Mouse (Mus musculus) MEL (cell line): ENCODE measurements around the gene Ntf5. TPM values are rescaled to one million over a fixed set of nuclear protein-coding genes. Genes with fewer than 3 reads are reported as not detected.

Source experiments
- DNase-seq: peaks from one replicate; pipeline ENCODE4 v3.0.0; 2011; ENCODE audit warnings: low read depth, low spot score
- H3K27ac ChIP-seq: 2 replicates; pipeline ENCODE4 v1.5.1; 2012; ENCODE audit warnings: low read depth, mild to moderate bottlenecking, control low read depth, low read length, moderate library complexity; ENCODE audit not compliant: control insufficient read depth
- H3K27me3 ChIP-seq, 2 experiments: fragments of 150-350 bp in 1 of 2; sonication (generic) in 1 of 2; 2 replicates each; pipeline ENCODE4 v1.6.1; 2012; ENCODE audit warnings: low read length in 2 of 2, mild to moderate bottlenecking in 2 of 2, improper control_type of control experiment in 1 of 2, moderate library complexity in 1 of 2; ENCODE audit not compliant: insufficient read depth in 2 of 2, control insufficient read depth in 1 of 2
- H3K36me3 ChIP-seq, 2 experiments: 2 replicates each; pipeline ENCODE4 v1.6.1; 2012 to 2014; ENCODE audit warnings: low read length in 2 of 2, improper control_type of control experiment in 1 of 2, inconsistent platforms in 1 of 2, mild to moderate bottlenecking in 1 of 2; ENCODE audit not compliant: insufficient read depth in 2 of 2, control insufficient read depth in 1 of 2
- H3K4me1 ChIP-seq, 2 experiments: fragments of 150-350 bp in 1 of 2; sonication (generic) in 1 of 2; 2 replicates each; pipeline ENCODE4 v1.6.1; 2012; ENCODE audit warnings: low read length in 2 of 2, improper control_type of control experiment in 1 of 2, mild to moderate bottlenecking in 1 of 2; ENCODE audit not compliant: insufficient read depth in 2 of 2, control insufficient read depth in 1 of 2
- H3K4me3 ChIP-seq, 2 experiments: fragments of 150-350 bp in 1 of 2; sonication (generic) in 1 of 2; 2 replicates each; pipeline ENCODE4 v1.5.1; 2012; ENCODE audit warnings: low read depth in 2 of 2, low read length in 2 of 2, mild to moderate bottlenecking in 2 of 2, moderate library complexity in 2 of 2, control low read depth in 1 of 2, improper control_type of control experiment in 1 of 2; ENCODE audit not compliant: control insufficient read depth in 1 of 2, insufficient read depth in 1 of 2
- H3K79me2 ChIP-seq: 2 replicates; pipeline ENCODE4 v1.6.1; 2012; ENCODE audit warnings: mild to moderate bottlenecking, low read length, moderate library complexity; ENCODE audit not compliant: control insufficient read depth, poor library complexity, insufficient read depth
- H3K9ac ChIP-seq: 2 replicates; pipeline ENCODE4 v1.6.1; 2012; ENCODE audit warnings: low read depth, mild to moderate bottlenecking, control low read depth, low read length, moderate library complexity; ENCODE audit not compliant: control insufficient read depth, poor library complexity, severe bottlenecking
- H3K9me3 ChIP-seq: fragments of 150-350 bp; sonication (generic); replicated peaks from 2 replicates; pipeline ENCODE4 v1.6.1; 2012; ENCODE audit warnings: mild to moderate bottlenecking, low read length, improper control_type of control experiment, moderate library complexity; ENCODE audit not compliant: insufficient read depth
- BHLHE40 ChIP-seq: IDR thresholded peaks from 2 replicates; pipeline ENCODE4 v1.6.1; 2012; ENCODE audit warnings: low read depth, mild to moderate bottlenecking, inconsistent platforms, low read length, improper control_type of control experiment, borderline replicate concordance
- CHD1 ChIP-seq: IDR thresholded peaks from 2 replicates; pipeline ENCODE4 v1.6.1; 2012; ENCODE audit warnings: low read depth, mild to moderate bottlenecking, inconsistent platforms, low read length, improper control_type of control experiment
- CHD2 ChIP-seq: IDR thresholded peaks from 2 replicates; pipeline ENCODE4 v1.6.1; 2011; ENCODE audit warnings: low read length, improper control_type of control experiment
- CTCF ChIP-seq, 3 experiments: IDR thresholded peaks in 2 of 3; conservative IDR thresholded peaks in 1 of 3; 2 replicates each; pipeline ENCODE4 v1.5.1; 2011 to 2012; ENCODE audit warnings: low read length in 3 of 3, low read depth in 2 of 3, mild to moderate bottlenecking in 2 of 3, improper control_type of control experiment in 1 of 3, inconsistent platforms in 1 of 3, mixed read lengths in 1 of 3, moderate library complexity in 1 of 3; ENCODE audit not compliant: control insufficient read depth in 1 of 3, insufficient read depth in 1 of 3, poor library complexity in 1 of 3, severe bottlenecking in 1 of 3
- ELF1 ChIP-seq: IDR thresholded peaks from 2 replicates; pipeline ENCODE4 v1.6.1; 2014; ENCODE audit warnings: low read depth, mild to moderate bottlenecking, inconsistent platforms, low read length, improper control_type of control experiment, moderate library complexity
- EP300 ChIP-seq, 2 experiments: IDR thresholded peaks; 2 replicates each; pipeline ENCODE4 v1.6.1; 2011; ENCODE audit warnings: improper control_type of control experiment in 2 of 2, low read length in 2 of 2, low read depth in 1 of 2, mild to moderate bottlenecking in 1 of 2
- GABPA ChIP-seq: IDR thresholded peaks from 2 replicates; pipeline ENCODE4 v1.6.1; 2012; ENCODE audit warnings: low read depth, mild to moderate bottlenecking, inconsistent platforms, low read length, improper control_type of control experiment, moderate library complexity
- HCFC1 ChIP-seq: IDR thresholded peaks from 2 replicates; pipeline ENCODE4 v1.6.1; 2012; ENCODE audit warnings: low read depth, mild to moderate bottlenecking, inconsistent platforms, low read length, improper control_type of control experiment, moderate library complexity
- JUND ChIP-seq: IDR thresholded peaks from 2 replicates; pipeline ENCODE4 v1.6.1; 2011; ENCODE audit warnings: low read depth, mild to moderate bottlenecking, improper control_type of control experiment, low read length
- KAT2A ChIP-seq: conservative IDR thresholded peaks from 2 replicates; pipeline ENCODE4 v1.6.1; 2012; ENCODE audit warnings: low read depth, low read length, improper control_type of control experiment, inconsistent platforms
- MAFK ChIP-seq: IDR thresholded peaks from 2 replicates; pipeline ENCODE4 v1.6.1; 2011; ENCODE audit warnings: low read depth, mild to moderate bottlenecking, low read length, improper control_type of control experiment, borderline replicate concordance
- MAX ChIP-seq: IDR thresholded peaks from 2 replicates; pipeline ENCODE4 v1.6.1; 2011; ENCODE audit warnings: low read length, improper control_type of control experiment
- MAZ ChIP-seq: IDR thresholded peaks from 2 replicates; pipeline ENCODE4 v1.6.1; 2012; ENCODE audit warnings: low read depth, mild to moderate bottlenecking, inconsistent platforms, low read length, improper control_type of control experiment
- MXI1 ChIP-seq: IDR thresholded peaks from 2 replicates; pipeline ENCODE4 v1.6.1; 2011; ENCODE audit warnings: mild to moderate bottlenecking, low read depth, low read length, improper control_type of control experiment
- MYB ChIP-seq: IDR thresholded peaks from 2 replicates; pipeline ENCODE4 v1.6.1; 2011; ENCODE audit warnings: mild to moderate bottlenecking, low read depth, low read length, improper control_type of control experiment
- MYC ChIP-seq: IDR thresholded peaks from 2 replicates; pipeline ENCODE4 v1.6.1; 2011; ENCODE audit warnings: low read depth, mild to moderate bottlenecking, low read length, improper control_type of control experiment, moderate library complexity
- NRF1 ChIP-seq: IDR thresholded peaks from 2 replicates; pipeline ENCODE4 v1.6.1; 2014; ENCODE audit warnings: low read depth, mild to moderate bottlenecking, inconsistent platforms, low read length, improper control_type of control experiment, moderate library complexity; ENCODE audit not compliant: poor library complexity, insufficient read depth, severe bottlenecking
- POLR2A ChIP-seq, 2 experiments: IDR thresholded peaks; 2 replicates each; pipeline ENCODE4 v1.6.1; 2011 to 2012; ENCODE audit warnings: low read length in 2 of 2, mild to moderate bottlenecking in 2 of 2, control low read depth in 1 of 2, improper control_type of control experiment in 1 of 2, low read depth in 1 of 2, moderate library complexity in 1 of 2; ENCODE audit not compliant: control insufficient read depth in 1 of 2, insufficient read depth in 1 of 2, poor library complexity in 1 of 2
- SMC3 ChIP-seq: IDR thresholded peaks from 2 replicates; pipeline ENCODE4 v1.6.1; 2011; ENCODE audit warnings: low read depth, low read length, improper control_type of control experiment
- TAL1 ChIP-seq: IDR thresholded peaks from 2 replicates; pipeline ENCODE4 v1.6.1; 2012; ENCODE audit warnings: mild to moderate bottlenecking, inconsistent platforms, low read length, moderate library complexity, mixed read lengths
- UBTF ChIP-seq: IDR thresholded peaks from 2 replicates; pipeline ENCODE4 v1.6.1; 2012; ENCODE audit warnings: low read depth, mild to moderate bottlenecking, inconsistent platforms, low read length, improper control_type of control experiment, moderate library complexity, borderline replicate concordance; ENCODE audit not compliant: insufficient read depth
- USF1 ChIP-seq: IDR thresholded peaks from 2 replicates; pipeline ENCODE4 v1.6.1; 2014; ENCODE audit warnings: low read depth, mild to moderate bottlenecking, inconsistent platforms, low read length, improper control_type of control experiment, moderate library complexity
- USF2 ChIP-seq, 2 experiments: IDR thresholded peaks; 2 replicates each; pipeline ENCODE4 v1.6.1; 2011 to 2012; ENCODE audit warnings: improper control_type of control experiment in 2 of 2, low read length in 2 of 2, borderline replicate concordance in 1 of 2, inconsistent platforms in 1 of 2, low read depth in 1 of 2, mild to moderate bottlenecking in 1 of 2; ENCODE audit not compliant: insufficient read depth in 1 of 2
- ZKSCAN1 ChIP-seq: IDR thresholded peaks from 2 replicates; pipeline ENCODE4 v1.6.1; 2012; ENCODE audit warnings: low read depth, mild to moderate bottlenecking, inconsistent platforms, low read length, improper control_type of control experiment, moderate library complexity
- ZMIZ1 ChIP-seq: IDR thresholded peaks from 2 replicates; pipeline ENCODE4 v1.6.1; 2012; ENCODE audit warnings: low read depth, mild to moderate bottlenecking, inconsistent platforms, low read length, improper control_type of control experiment, moderate library complexity
- ZNF384 ChIP-seq: IDR thresholded peaks from 2 replicates; pipeline ENCODE4 v1.6.1; 2012; ENCODE audit warnings: low read depth, mild to moderate bottlenecking, inconsistent platforms, low read length, improper control_type of control experiment
- polyA plus RNA-seq, 2 experiments: library from polyadenylated mRNA; stranded (reverse) in 1 of 2; unstranded in 1 of 2; fragments of >175 nt in 1 of 2; fragments of >200 nt in 1 of 2; gene quantifications; 2 replicates each; pipeline versions ENCODE4 v1.2.1 to v1.2.4; 2012; ENCODE audit warnings: low replicate concordance in 2 of 2, low read depth in 1 of 2; ENCODE audit not compliant: insufficient read length in 2 of 2, insufficient read depth in 1 of 2, missing spikeins in 1 of 2
- total RNA-seq: library from RNA; depleted of rRNA; stranded (reverse); fragments of 300-350 nt; gene quantifications from 2 replicates; pipeline ENCODE4 v1.2.3, GENCODE M21; 2012

The Ntf5 gene
- total and polyA plus RNA-seq, 3 experiments: 0.54 to 1.9 TPM; not detected in 1

- H3K27ac ChIP-seq: no peak overlapping the region
- H3K27me3 ChIP-seq: no peaks in the 10 kb centered on the region
- DNase-seq: no peak
- H3K4me1 ChIP-seq: peaks cover 6 to 25% of the 10 kb centered on the region in 2 experiments
- TF ChIP-seq ZNF384 (no peak), BHLHE40 (no peak), UBTF (no peak), SMC3 (no peak), POLR2A (IDR thresholded peaks at IDR 0.05; ENCODE audit: control insufficient read depth in 1 of 2, insufficient read depth in 1 of 2, low read depth in 1 of 2, low read length in 2 of 2, poor library complexity in 1 of 2) (no peak), HCFC1 (no peak), ZMIZ1 (no peak), KAT2A (no peak), USF2 (IDR thresholded peaks at IDR 0.05; ENCODE audit: borderline replicate concordance in 1 of 2, insufficient read depth in 1 of 2, low read depth in 1 of 2, low read length in 2 of 2) (no peak), MYC (no peak), TAL1 (no peak), EP300 (IDR thresholded peaks at IDR 0.05; ENCODE audit: low read depth in 1 of 2, low read length in 2 of 2) (no peak), GABPA (no peak), CHD1 (no peak), MAFK (no peak), NRF1 (no peak)
- H3K79me2 ChIP-seq: peaks cover 19% of the 10 kb centered on the region
- no peaks in the 10 kb centered on the region for H3K9me3 ChIP-seq
- H3K9ac ChIP-seq: peak overlapping the region; percentile 83
- peak overlapping the region; percentile 68 to 87 for H3K4me3 ChIP-seq
- peaks cover 2 to 18% of the 10 kb centered on the region in 2 experiments; a peak in 3 of 4 replicates for H3K36me3 ChIP-seq
These were observed 52.1 kb downstream of the Ntf5 start for GRCm38 (mm10) chr7:45465549-45465948.

GRCm38 (mm10) chr7:45466283-45467089 lies 53.0 kb downstream of the Ntf5 start, which contains the start of gene Bax:
TSS of gene Bax (minus strand) at chr7:45466898.
- no peaks in the 10 kb centered on the region for H3K9me3 ChIP-seq
- H3K4me3 ChIP-seq: peak within 1 kb of the TSS; percentile 80 to 87
- H3K36me3 ChIP-seq: peaks cover 2 to 14% of the 10 kb centered on the region in 2 experiments; a peak in 3 of 4 replicates
- peak; percentile 96 for DNase-seq
- peak within 1 kb of the TSS; percentile 7 for H3K27ac ChIP-seq
- peaks cover 2 to 26% of the 10 kb centered on the region in 2 experiments for H3K4me1 ChIP-seq
- H3K79me2 ChIP-seq: peaks cover 19% of the 10 kb centered on the region
- H3K9ac ChIP-seq: peak within 1 kb of the TSS; percentile 83
- H3K27me3 ChIP-seq: no peaks in the 10 kb centered on the region
- TF ChIP-seq MAZ (peak; percentile 25; the same call in 1 of the 2 replicates), USF1 (peak; percentile 99), JUND (no peak), MXI1 (peak; percentile 96), GABPA (no peak), KAT2A (no peak; the same call in 1 of the 2 replicates), MAFK (no peak), USF2 (IDR thresholded peaks at IDR 0.05; ENCODE audit: borderline replicate concordance in 1 of 2, insufficient read depth in 1 of 2, low read depth in 1 of 2, low read length in 2 of 2) (peak; percentile 96 to 99), CHD1 (no peak), CHD2 (no peak), CTCF (IDR thresholded peaks at IDR 0.05 in 2 of 3, conservative IDR thresholded peaks at IDR 0.05 in 1 of 3; ENCODE audit: control insufficient read depth in 1 of 3, insufficient read depth in 1 of 3, low read depth in 2 of 3, low read length in 3 of 3, poor library complexity in 1 of 3, severe bottlenecking in 1 of 3) (no peak), SMC3 (no peak), MAX (peak; percentile 98), EP300 (IDR thresholded peaks at IDR 0.05; ENCODE audit: low read depth in 1 of 2, low read length in 2 of 2) (no peak; a peak in 1 of 4 replicates), BHLHE40 (peak; percentile 95), ZMIZ1 (no peak; the same call in 1 of the 2 replicates), ELF1 (no peak), MYB (no peak), ZNF384 (no peak), ZKSCAN1 (no peak), NRF1 (peak; percentile 70), HCFC1 (peak; percentile 86)
